Mouse (Mus musculus): ENCODE results near the gene Rint1. TPM values are rescaled to one million over a fixed set of nuclear protein-coding genes. Genes with fewer than 3 reads are reported as not detected.

Rint1 gene
- 1 to 10 TPM; 7.1 to 9.2 (median 7.9) TPM for total RNA-seq (2022)

GRCm38 (mm10) chr5:23787536-23788389 lies at the start of gene Rint1:
Gene Rint1 (plus strand): TSS chr5:23787711.
- peak; percentile 85 to 88 for DNase-seq (ENCODE audit: low spot score in 2 of 2)

- no peak for DNase-seq (ENCODE audit: low spot score in 2 of 2)
Observed at GRCm38 (mm10) chr5:23743261-23743660, 44.2 kb upstream of the Rint1 start.

GRCm38 (mm10) chr5:23749882-23750281 lies 37.6 kb upstream of the Rint1 start:
- no peak for DNase-seq (ENCODE audit: low spot score in 2 of 2)

GRCm38 (mm10) chr5:23755591-23755990 lies 31.9 kb upstream of the Rint1 start:
- no peak for DNase-seq (ENCODE audit: low spot score in 2 of 2)

GRCm38 (mm10) chr5:23756368-23756767 lies 31.1 kb upstream of the Rint1 start:
- DNase-seq (ENCODE audit: low spot score in 2 of 2), result no peak

- no peak for DNase-seq (ENCODE audit: low spot score in 2 of 2)
Observed at GRCm38 (mm10) chr5:23758633-23759032, 28.9 kb upstream of the Rint1 start.

GRCm38 (mm10) chr5:23762531-23762930 lies 25.0 kb upstream of the Rint1 start:
- DNase-seq (ENCODE audit: low spot score in 2 of 2), result no peak

- DNase-seq (ENCODE audit: low spot score in 2 of 2), result no peak
Observed at GRCm38 (mm10) chr5:23764557-23764956, 23.0 kb upstream of the Rint1 start.

- no peak for DNase-seq (ENCODE audit: low spot score in 2 of 2)
Observed at GRCm38 (mm10) chr5:23771105-23771504, 16.4 kb upstream of the Rint1 start.

- DNase-seq (ENCODE audit: low spot score in 2 of 2), result no peak
Observed at GRCm38 (mm10) chr5:23774186-23774585, 13.3 kb upstream of the Rint1 start.

- DNase-seq (ENCODE audit: low spot score in 2 of 2), result no peak
Observed at GRCm38 (mm10) chr5:23780516-23780915, 7.0 kb upstream of the Rint1 start.

GRCm38 (mm10) chr5:23781172-23781571 lies 6.3 kb upstream of the Rint1 start:
- DNase-seq (ENCODE audit: low spot score in 2 of 2), result no peak

- no peak for DNase-seq (ENCODE audit: low spot score in 2 of 2)
Observed at GRCm38 (mm10) chr5:23782051-23782810, 5.3 kb upstream of the Rint1 start.

GRCm38 (mm10) chr5:23782931-23783877 lies 4.3 kb upstream of the Rint1 start, which contains the start of gene Pus7:
Gene Pus7 (minus strand): TSS chr5:23783711.
- DNase-seq (ENCODE audit: low spot score in 2 of 2), result peak; percentile 65 to 78

GRCm38 (mm10) chr5:23788390-23788830 lies 899 bp downstream of the Rint1 start:
- no peak for DNase-seq (ENCODE audit: low spot score in 2 of 2)

GRCm38 (mm10) chr5:23789078-23789612 lies 1.6 kb downstream of the Rint1 start:
- DNase-seq (ENCODE audit: low spot score in 2 of 2), result no peak

GRCm38 (mm10) chr5:23792726-23793125 lies 5.2 kb downstream of the Rint1 start:
- DNase-seq (ENCODE audit: low spot score in 2 of 2), result no peak

GRCm38 (mm10) chr5:23814841-23815240 lies 27.3 kb downstream of the Rint1 start:
- no peak for DNase-seq (ENCODE audit: low spot score in 2 of 2)

GRCm38 (mm10) chr5:23816681-23817080 lies 29.2 kb downstream of the Rint1 start:
- DNase-seq (ENCODE audit: low spot score in 2 of 2), result no peak

GRCm38 (mm10) chr5:23822306-23822705 lies 34.8 kb downstream of the Rint1 start:
- DNase-seq (ENCODE audit: low spot score in 2 of 2), result no peak

GRCm38 (mm10) chr5:23824171-23824733 lies 36.7 kb downstream of the Rint1 start:
- no peak for DNase-seq (ENCODE audit: low spot score in 2 of 2)

All from gastrocnemius, adult 8-10 months (tissue).